Mouse (Mus musculus): ENCODE results near the gene Gm13285. TPM values are rescaled to one million over a fixed set of nuclear protein-coding genes. Genes with fewer than 3 reads are reported as not detected.
"Not testable (repeated sequence)": the region's sequence is repeated elsewhere in the genome, so short reads cannot be mapped to it uniquely, and the experiment has no call there.

The Gm13285 gene
- total RNA-seq, 1 experiment from 2014 or later: not detected

- not testable (repeated sequence) for ATAC-seq (ENCODE audit: extremely low read depth, insufficient number of reproducible peaks, low FRiP score, poor library complexity, severe bottlenecking)
Measured at GRCm38 (mm10) chr4:88788402-88788801, 11.1 kb upstream of the Gm13285 start, which contains the start of gene Gm13277. Gene Gm13277, plus strand, starts transcription at chr4:88788632.

- ATAC-seq (ENCODE audit: extremely low read depth, insufficient number of reproducible peaks, low FRiP score, poor library complexity, severe bottlenecking): not testable (repeated sequence)
Measured at GRCm38 (mm10) chr4:88791250-88791649, 8.2 kb upstream of the Gm13285 start, which contains the start of gene Gm13278. Gene Gm13278, plus strand, starts transcription at chr4:88791550.

- not testable (repeated sequence) for ATAC-seq (ENCODE audit: extremely low read depth, insufficient number of reproducible peaks, low FRiP score, poor library complexity, severe bottlenecking)
Measured at GRCm38 (mm10) chr4:88793936-88794675, 5.4 kb upstream of the Gm13285 start, which contains the start of gene Gm13275. Gene Gm13275, plus strand, starts transcription at chr4:88794487.

GRCm38 (mm10) chr4:88797097-88797496, 2.4 kb upstream of the Gm13285 start, which contains the start of gene Gm13279:
Gene Gm13279, plus strand, starts transcription at chr4:88797397.
- ATAC-seq (ENCODE audit: extremely low read depth, insufficient number of reproducible peaks, low FRiP score, poor library complexity, severe bottlenecking): not testable (repeated sequence)

GRCm38 (mm10) chr4:88802954-88803353, 3.5 kb downstream of the Gm13285 start, which contains the start of gene Gm13287:
Gene Gm13287, plus strand, starts transcription at chr4:88803254.
- not testable (repeated sequence) for ATAC-seq (ENCODE audit: extremely low read depth, insufficient number of reproducible peaks, low FRiP score, poor library complexity, severe bottlenecking)

GRCm38 (mm10) chr4:88805231-88805630, 5.8 kb downstream of the Gm13285 start, which contains the start of gene Gm13288:
Gene Gm13288, plus strand, starts transcription at chr4:88805531.
- ATAC-seq (ENCODE audit: extremely low read depth, insufficient number of reproducible peaks, low FRiP score, poor library complexity, severe bottlenecking): not testable (repeated sequence)

- ATAC-seq (ENCODE audit: extremely low read depth, insufficient number of reproducible peaks, low FRiP score, poor library complexity, severe bottlenecking): not testable (repeated sequence)
Measured at GRCm38 (mm10) chr4:88805761-88806160, 6.3 kb downstream of the Gm13285 start.

- no peak for ATAC-seq (ENCODE audit: extremely low read depth, insufficient number of reproducible peaks, low FRiP score, poor library complexity, severe bottlenecking)
Measured at GRCm38 (mm10) chr4:88815928-88816327, 16.5 kb downstream of the Gm13285 start, which contains the start of gene Ifna7. Gene Ifna7, plus strand, starts transcription at chr4:88816228.

GRCm38 (mm10) chr4:88819659-88820058, 20.2 kb downstream of the Gm13285 start, which contains the start of gene Ifna11:
Gene Ifna11, plus strand, starts transcription at chr4:88819959.
- ATAC-seq (ENCODE audit: extremely low read depth, insufficient number of reproducible peaks, low FRiP score, poor library complexity, severe bottlenecking): no peak

- ATAC-seq (ENCODE audit: extremely low read depth, insufficient number of reproducible peaks, low FRiP score, poor library complexity, severe bottlenecking): no peak
Measured at GRCm38 (mm10) chr4:88822995-88823394, 23.5 kb downstream of the Gm13285 start.

GRCm38 (mm10) chr4:88827116-88827515, 27.7 kb downstream of the Gm13285 start, which contains the start of gene Ifna6:
Gene Ifna6, plus strand, starts transcription at chr4:88827416.
- ATAC-seq (ENCODE audit: extremely low read depth, insufficient number of reproducible peaks, low FRiP score, poor library complexity, severe bottlenecking): not testable (repeated sequence)

- ATAC-seq (ENCODE audit: extremely low read depth, insufficient number of reproducible peaks, low FRiP score, poor library complexity, severe bottlenecking): no peak
Measured at GRCm38 (mm10) chr4:88830523-88830922, 31.1 kb downstream of the Gm13285 start.

GRCm38 (mm10) chr4:88835225-88835624, 35.8 kb downstream of the Gm13285 start, which contains the start of gene Ifna5:
Gene Ifna5, plus strand, starts transcription at chr4:88835525.
- ATAC-seq (ENCODE audit: extremely low read depth, insufficient number of reproducible peaks, low FRiP score, poor library complexity, severe bottlenecking): not testable (repeated sequence)

- peak; percentile 39; the same call in 1 of the 2 replicates for ATAC-seq (ENCODE audit: extremely low read depth, insufficient number of reproducible peaks, low FRiP score, poor library complexity, severe bottlenecking)
Measured at GRCm38 (mm10) chr4:88838828-88839227, 39.4 kb downstream of the Gm13285 start.

GRCm38 (mm10) chr4:88840058-88840457, 40.6 kb downstream of the Gm13285 start:
- ATAC-seq (ENCODE audit: extremely low read depth, insufficient number of reproducible peaks, low FRiP score, poor library complexity, severe bottlenecking): no peak

- ATAC-seq (ENCODE audit: extremely low read depth, insufficient number of reproducible peaks, low FRiP score, poor library complexity, severe bottlenecking): no peak
Measured at GRCm38 (mm10) chr4:88841438-88841911, 42.0 kb downstream of the Gm13285 start, which contains the start of gene Ifna4. Gene Ifna4, plus strand, starts transcription at chr4:88841861.

- ATAC-seq (ENCODE audit: extremely low read depth, insufficient number of reproducible peaks, low FRiP score, poor library complexity, severe bottlenecking): no peak
Measured at GRCm38 (mm10) chr4:88845334-88845733, 45.9 kb downstream of the Gm13285 start.

- no peak for ATAC-seq (ENCODE audit: extremely low read depth, insufficient number of reproducible peaks, low FRiP score, poor library complexity, severe bottlenecking)
Measured at GRCm38 (mm10) chr4:88849698-88850097, 50.2 kb downstream of the Gm13285 start, which contains the start of gene Ifna1. Gene Ifna1, plus strand, starts transcription at chr4:88850087.

Measured in neutrophil, adult 5-6 weeks (primary cell).